Mouse (Mus musculus) layer of hippocampus, postnatal 25 days (tissue): Measurements from ENCODE around the gene Dnajc4. TPM values are rescaled to one million over a fixed set of nuclear protein-coding genes. Genes with fewer than 3 reads are reported as not detected.
A peak's percentile ranks its signal among the peaks of the same experiment; 100 is the strongest.

Experiments
- DNase-seq, 2 experiments: peaks; one replicate each; pipeline ENCODE4 v3.0.0; 2022; ENCODE audit warnings: mixed read lengths in 2 of 2, low spot score in 1 of 2; ENCODE audit errors: extremely low spot score in 1 of 2
- total RNA-seq, 2 experiments: library from RNA; stranded (reverse); gene quantifications; 2 replicates each; pipeline ENCODE4 v1.2.3; 2021

Gene Dnajc4
- total RNA-seq, 2 experiments from 2014 or later: 21.9 to 23.5 TPM

GRCm38 (mm10) chr19:6950613-6951153, 41.7 kb downstream of the Dnajc4 start:
- DNase-seq: peak; percentile 51 to 52

GRCm38 (mm10) chr19:6949951-6950350, 42.4 kb downstream of the Dnajc4 start:
- no peak for DNase-seq

GRCm38 (mm10) chr19:6949532-6949931, 42.8 kb downstream of the Dnajc4 start:
- no peak for DNase-seq

GRCm38 (mm10) chr19:6948186-6948585, 44.2 kb downstream of the Dnajc4 start:
- no peak for DNase-seq

GRCm38 (mm10) chr19:6947742-6948141, 44.6 kb downstream of the Dnajc4 start:
- DNase-seq: no peak

- no peak for DNase-seq
These were observed 48.7 kb downstream of the Dnajc4 start for GRCm38 (mm10) chr19:6943709-6944108.

DNA sequence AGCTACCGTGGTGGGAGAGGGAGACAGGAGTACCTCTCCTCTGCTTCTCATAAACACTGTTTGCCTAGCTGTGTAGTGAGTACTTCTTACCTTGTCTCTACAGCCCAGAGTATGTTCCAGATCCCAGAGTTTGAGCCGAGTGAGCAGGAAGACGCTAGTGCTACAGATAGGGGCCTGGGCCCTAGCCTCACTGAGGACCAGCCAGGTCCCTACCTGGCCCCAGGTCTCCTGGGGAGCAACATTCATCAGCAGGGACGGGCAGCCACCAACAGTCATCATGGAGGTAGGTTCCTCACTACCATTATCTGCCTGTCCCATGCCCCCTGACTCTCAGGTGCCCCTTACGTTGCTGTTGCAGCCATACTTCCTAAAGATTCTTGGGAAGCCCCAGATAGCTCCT, 49.6 kb downstream of the Dnajc4 start:
- no peak for DNase-seq

GRCm38 (mm10) chr19:6942249-6942691, 50.1 kb downstream of the Dnajc4 start, which contains the start of gene Gpr137:
Gene Gpr137, minus strand, starts transcription at chr19:6942480.
- peak; percentile 73 to 90 for DNase-seq

DNA sequence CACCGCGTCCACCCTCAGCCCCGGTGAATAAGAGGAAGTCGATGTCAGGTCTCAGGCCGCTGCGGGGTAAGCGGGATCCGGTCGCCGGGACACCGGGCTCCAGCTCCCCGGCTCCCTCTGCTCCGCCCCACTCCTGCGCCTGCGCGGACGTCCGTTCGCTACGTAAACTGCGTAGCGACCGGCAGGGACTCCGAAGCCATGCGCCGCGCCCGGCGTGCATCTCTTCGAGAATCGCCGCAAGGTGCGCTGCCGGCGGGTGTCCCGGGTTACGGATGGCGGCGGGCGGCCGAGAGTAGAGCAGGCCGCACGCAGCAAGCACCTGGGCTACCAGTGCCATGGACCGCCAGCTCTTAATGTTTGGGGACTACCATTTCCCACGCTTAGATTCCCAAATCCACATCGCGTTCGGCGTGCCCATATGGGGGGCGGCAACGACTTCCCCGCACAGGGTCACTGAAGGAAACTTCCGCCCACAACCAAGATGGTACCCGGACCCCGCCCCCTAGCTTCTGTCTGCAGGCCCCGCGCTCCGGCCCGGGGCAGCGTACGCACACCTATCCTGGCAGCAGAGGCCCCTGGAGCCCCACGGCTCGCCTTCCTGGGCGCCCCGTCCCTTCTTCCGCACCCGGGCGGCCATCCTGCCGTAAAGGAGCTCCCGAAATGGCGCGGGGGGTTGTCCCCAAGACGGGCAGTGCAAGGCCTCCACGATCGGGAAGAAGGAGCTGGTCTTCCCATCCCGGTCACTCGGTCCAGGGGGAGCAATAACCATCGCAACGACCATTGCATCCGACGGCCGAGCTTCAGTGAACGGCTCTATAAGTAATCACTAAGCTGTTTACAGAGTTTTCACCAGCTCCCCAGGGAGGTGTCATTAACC, 50.8 kb downstream of the Dnajc4 start, which contains the start of gene Bad:
Bad (plus strand) TSS at position 490 of the 877 bp plus-strand sequence.
- peak; percentile 95 to 98 for DNase-seq

DNA sequence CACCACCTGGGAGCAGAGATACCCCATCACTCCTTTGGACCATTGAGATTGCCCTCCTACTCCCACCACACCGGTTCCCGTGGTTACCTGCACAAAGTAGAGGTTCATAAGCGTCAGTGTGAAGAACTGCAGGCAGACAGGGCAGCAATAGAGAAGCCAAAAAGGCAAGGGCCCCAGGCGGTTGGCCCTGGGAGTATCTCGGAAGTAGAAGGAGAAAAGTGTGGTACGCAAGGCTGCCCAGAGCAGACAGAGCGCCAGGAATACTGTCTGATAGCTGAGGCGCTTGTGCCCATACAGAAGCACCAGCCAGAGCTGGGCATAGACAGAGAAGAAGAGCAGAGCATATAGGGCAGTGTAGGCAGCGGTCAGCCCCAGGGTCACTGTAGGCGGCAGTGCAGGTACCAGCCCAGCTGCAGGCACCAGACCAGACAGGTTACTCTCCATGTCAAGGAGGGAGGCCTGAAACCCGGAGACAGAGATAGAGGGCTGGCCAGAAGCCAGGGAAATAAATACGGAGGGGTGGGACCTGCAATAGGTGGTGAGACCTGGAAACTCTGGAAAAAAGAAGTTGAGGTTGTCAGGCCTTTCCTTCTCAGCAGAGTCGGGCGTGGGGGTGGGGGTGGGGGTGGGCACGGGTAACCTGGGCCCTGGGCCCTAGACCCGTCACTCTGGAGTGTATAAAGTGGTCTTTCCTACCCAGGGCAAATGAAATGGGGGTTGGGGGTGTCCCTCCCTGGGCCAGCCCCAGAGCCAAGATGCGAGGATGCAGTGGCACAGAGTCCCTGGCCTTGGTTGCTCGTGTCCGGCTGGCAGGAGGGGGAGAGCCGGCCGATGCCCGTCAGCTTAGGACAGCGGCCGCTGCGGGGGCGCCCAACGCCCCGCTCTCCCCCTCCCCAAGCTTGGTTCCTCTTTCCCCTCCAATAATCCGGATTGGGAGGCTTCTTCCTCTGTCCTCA, 51.7 kb downstream of the Dnajc4 start:
- no peak for DNase-seq

DNA sequence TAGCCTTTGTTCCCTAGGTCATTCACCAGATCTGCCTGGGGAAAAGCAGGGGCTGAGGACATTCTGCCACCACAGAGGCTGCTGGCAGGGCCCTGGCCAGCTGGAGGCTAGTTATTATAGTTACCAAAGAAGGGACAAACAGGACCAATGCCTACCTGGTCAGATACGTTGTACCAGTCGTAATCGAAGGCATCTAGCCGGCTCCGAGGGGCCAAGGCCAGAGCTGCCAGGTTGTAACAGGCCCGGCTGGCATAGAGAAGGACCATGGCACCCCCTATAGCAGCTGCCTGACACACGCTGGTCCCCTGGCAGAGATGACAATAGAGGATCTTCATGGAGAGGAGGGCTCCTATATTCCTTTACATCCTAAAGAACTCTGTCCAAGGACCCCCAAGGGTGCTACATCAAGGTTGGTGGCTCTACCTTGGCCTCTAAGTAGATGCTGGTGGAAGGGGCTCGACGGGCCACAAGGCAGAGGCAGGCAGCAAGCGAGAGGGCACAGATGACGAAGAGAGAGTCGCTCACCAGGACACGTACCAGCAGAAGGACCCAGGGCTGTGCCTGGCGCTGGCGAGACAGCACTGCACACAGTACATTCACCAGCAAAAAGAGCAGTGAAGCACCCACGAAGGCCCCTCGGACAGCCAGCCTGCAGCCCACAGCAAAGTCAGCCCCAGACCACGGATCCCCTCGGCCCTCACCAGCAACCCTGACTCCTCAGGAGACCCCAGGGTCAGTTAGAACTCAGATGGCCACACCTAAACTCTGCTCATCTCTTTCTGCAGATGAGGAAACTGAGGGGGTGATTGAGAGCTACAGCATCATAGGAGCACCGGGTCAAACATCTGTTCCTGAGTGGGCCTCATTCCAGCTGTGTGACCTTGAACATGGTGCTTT, 53.0 kb downstream of the Dnajc4 start:
- DNase-seq: no peak

Other genes starting within 250 kb of the Dnajc4 start
- 10 to 100 TPM; 32.0 to 34.7 TPM for gene Rps6ka4, start 151.9 kb downstream of the Dnajc4 start, total RNA-seq
- 10 to 100 TPM in 1 of 2 experiments, 1 to 10 TPM in 1; 7.5 to 11.9 TPM for gene Ccdc88b, start 134.4 kb downstream of the Dnajc4 start, total RNA-seq
- 10 to 100 TPM; 40.7 to 43.9 TPM for gene Trmt112, start 82.9 kb downstream of the Dnajc4 start, total RNA-seq
- gene Prdx5, start 82.5 kb downstream of the Dnajc4 start, total RNA-seq: 100 to 1,000 TPM; 384 to 436 TPM
- 10 to 100 TPM; 56.2 to 57.7 TPM for gene Esrra, start 70.8 kb downstream of the Dnajc4 start, total RNA-seq
- 10 to 100 TPM; 11.0 to 12.1 TPM for gene Catsperz, start 67.2 kb downstream of the Dnajc4 start, total RNA-seq
- gene Kcnk4, start 58.1 kb downstream of the Dnajc4 start, total RNA-seq: 10 to 100 TPM; 18.4 to 20.2 TPM
- 10 to 100 TPM; 42.7 to 44.5 TPM for gene Bad, start 50.7 kb downstream of the Dnajc4 start, total RNA-seq
- gene Gpr137, start 50.1 kb downstream of the Dnajc4 start, total RNA-seq: 100 to 1,000 TPM; 103 to 106 TPM
- 10 to 100 TPM; 63.3 to 69.8 TPM for gene Ppp1r14b, start 17.6 kb downstream of the Dnajc4 start, total RNA-seq
- 10 to 100 TPM; 14.8 to 16.0 TPM for gene Plcb3, start 16.1 kb downstream of the Dnajc4 start, total RNA-seq
- gene Fkbp2, start 12.1 kb downstream of the Dnajc4 start, total RNA-seq: 10 to 100 TPM; 88.6 to 93.9 TPM
- gene Vegfb, start 4.9 kb downstream of the Dnajc4 start, total RNA-seq: 10 to 100 TPM; 83.2 to 85.2 TPM
- 10 to 100 TPM; 13.5 to 14.9 TPM for gene Nudt22, start 3.5 kb upstream of the Dnajc4 start, total RNA-seq
- gene Trpt1, start 3.6 kb upstream of the Dnajc4 start, total RNA-seq: 10 to 100 TPM; 16.1 to 18.8 TPM
- 1 to 10 TPM; 4.3 to 4.6 TPM for gene Fermt3, start 26.9 kb upstream of the Dnajc4 start, total RNA-seq
- gene Stip1, start 47.4 kb upstream of the Dnajc4 start, total RNA-seq: 100 to 1,000 TPM; 169 to 202 TPM
- gene Macrod1, start 64.2 kb upstream of the Dnajc4 start, total RNA-seq: 10 to 100 TPM; 16.4 to 22.0 TPM
- 10 to 100 TPM; 18.3 to 21.2 TPM for gene Flrt1, start 113.2 kb upstream of the Dnajc4 start, total RNA-seq
- gene Otub1, start 213.7 kb upstream of the Dnajc4 start, total RNA-seq: 100 to 1,000 TPM; 291 to 300 TPM
- gene Cox8a, start 225.0 kb upstream of the Dnajc4 start, total RNA-seq: 1,000 to 10,000 TPM; 1,060 to 1,153 TPM
- 10 to 100 TPM; 24.6 to 34.6 TPM for gene Naa40, start 248.6 kb upstream of the Dnajc4 start, total RNA-seq